Mouse (Mus musculus): ENCODE results near the gene Scd2.

DNA sequence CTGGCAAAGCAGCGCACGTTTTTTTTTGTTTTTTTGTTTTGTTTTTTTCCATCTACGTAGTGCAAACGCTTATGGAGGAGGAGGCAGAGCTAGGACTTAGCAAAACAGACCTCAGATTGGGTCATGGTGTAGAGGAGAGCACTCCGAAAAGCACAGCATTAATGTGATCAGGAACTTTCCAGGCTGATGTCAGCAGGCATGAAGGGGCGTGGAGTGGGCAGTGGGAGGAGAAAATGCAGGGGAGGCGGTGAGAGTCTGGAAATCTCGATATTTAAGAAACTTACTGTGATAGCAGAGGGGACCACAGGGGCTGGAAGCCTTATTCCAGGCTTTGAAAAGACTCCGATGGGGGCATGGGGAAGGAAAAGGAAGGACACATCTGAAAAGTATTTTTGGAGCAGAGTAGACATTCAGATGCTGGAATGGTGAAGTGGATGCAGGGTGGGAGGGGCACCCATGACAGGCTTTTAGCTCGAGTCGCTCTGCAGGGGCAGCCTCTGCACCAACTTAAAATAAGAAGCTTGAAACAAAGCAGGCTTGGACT lies 21.5 kb downstream of the Scd2 start:
- TF ChIP-seq ZNF384 (IDR thresholded peaks at IDR 0.05; ENCODE audit: low read depth, low read length) (no peak), HCFC1 (IDR thresholded peaks at IDR 0.05; ENCODE audit: borderline replicate concordance, insufficient read depth, low read length) (no peak)
